Mouse (Mus musculus): ENCODE results near the gene Trim33. TPM values are rescaled to one million over a fixed set of nuclear protein-coding genes. Genes with fewer than 3 reads are reported as not detected.

Gene Trim33
- polyA plus RNA-seq, 1 experiment, result 10.8 TPM

- DNase-seq (ENCODE audit: low spot score), result no peak
Observed at GRCm38 (mm10) chr3:103361150-103361549, 82.1 kb downstream of the Trim33 start.

- no peak for DNase-seq (ENCODE audit: low spot score)
Observed at GRCm38 (mm10) chr3:103364182-103364945, 85.3 kb downstream of the Trim33 start.

GRCm38 (mm10) chr3:103367176-103367970 is 88.3 kb downstream of the Trim33 start:
- no peak for DNase-seq (ENCODE audit: low spot score)

- DNase-seq (ENCODE audit: low spot score), result no peak
Observed at GRCm38 (mm10) chr3:103368731-103369130, 89.6 kb downstream of the Trim33 start.

- DNase-seq (ENCODE audit: low spot score), result no peak
Observed at GRCm38 (mm10) chr3:103374028-103374427, 94.9 kb downstream of the Trim33 start.

- DNase-seq (ENCODE audit: low spot score), result no peak
Observed at GRCm38 (mm10) chr3:103375181-103375855, 96.2 kb downstream of the Trim33 start.

- no peak for DNase-seq (ENCODE audit: low spot score)
Observed at GRCm38 (mm10) chr3:103378018-103378417, 98.9 kb downstream of the Trim33 start.

- DNase-seq (ENCODE audit: low spot score), result no peak
Observed at GRCm38 (mm10) chr3:103379371-103379770, 100.3 kb downstream of the Trim33 start.

- no peak for DNase-seq (ENCODE audit: low spot score)
Observed at GRCm38 (mm10) chr3:103380814-103381213, 101.7 kb downstream of the Trim33 start.

GRCm38 (mm10) chr3:103381441-103381840 is 102.3 kb downstream of the Trim33 start:
- no peak for DNase-seq (ENCODE audit: low spot score)

- DNase-seq (ENCODE audit: low spot score), result peak; percentile 66
Observed at GRCm38 (mm10) chr3:103382872-103383567, 103.9 kb downstream of the Trim33 start.

GRCm38 (mm10) chr3:103384486-103384885 is 105.4 kb downstream of the Trim33 start:
- no peak for DNase-seq (ENCODE audit: low spot score)

GRCm38 (mm10) chr3:103384949-103385348 is 105.9 kb downstream of the Trim33 start:
- no peak for DNase-seq (ENCODE audit: low spot score)

- no peak for DNase-seq (ENCODE audit: low spot score)
Observed at GRCm38 (mm10) chr3:103385383-103386291, 106.5 kb downstream of the Trim33 start.

GRCm38 (mm10) chr3:103386292-103387031 is 107.4 kb downstream of the Trim33 start:
- no peak for DNase-seq (ENCODE audit: low spot score)

GRCm38 (mm10) chr3:103392613-103393258 is 113.6 kb downstream of the Trim33 start:
- no peak for DNase-seq (ENCODE audit: low spot score)

GRCm38 (mm10) chr3:103393283-103394060 is 114.4 kb downstream of the Trim33 start:
- DNase-seq (ENCODE audit: low spot score), result no peak

- no peak for DNase-seq (ENCODE audit: low spot score)
Observed at GRCm38 (mm10) chr3:103394121-103394520, 115.0 kb downstream of the Trim33 start.

GRCm38 (mm10) chr3:103397523-103397922 is 118.4 kb downstream of the Trim33 start:
- no peak for DNase-seq (ENCODE audit: low spot score)
